Mouse (Mus musculus) testis, postnatal 10 days (tissue): ENCODE measurements around the gene Sparc.
"Not testable (repeated sequence)": the region's sequence is repeated elsewhere in the genome, so short reads cannot be mapped to it uniquely, and the experiment has no call there.

Experiments
- DNase-seq: peaks from one replicate; pipeline ENCODE4 v3.0.0; 2021; ENCODE audit warnings: low spot score

Sparc gene

GRCm38 (mm10) chr11:55436089-55436488, 13.1 kb upstream of the Sparc start:
- DNase-seq: no peak

- DNase-seq: no peak
These were observed 10.0 kb upstream of the Sparc start for GRCm38 (mm10) chr11:55432981-55433380.

GRCm38 (mm10) chr11:55429973-55430372, 7.0 kb upstream of the Sparc start:
- DNase-seq: no peak

- peak; percentile 94 for DNase-seq
These were observed 5.4 kb upstream of the Sparc start for GRCm38 (mm10) chr11:55428186-55429012.

GRCm38 (mm10) chr11:55424746-55425360, 1.9 kb upstream of the Sparc start:
- DNase-seq: no peak

GRCm38 (mm10) chr11:55423756-55424155, 773 bp upstream of the Sparc start:
- peak; percentile 72 for DNase-seq

GRCm38 (mm10) chr11:55419678-55420307, 3.2 kb downstream of the Sparc start:
- peak; percentile 79 for DNase-seq

- DNase-seq: no peak
These were observed 3.7 kb downstream of the Sparc start for GRCm38 (mm10) chr11:55419296-55419677.

- DNase-seq: no peak
These were observed 4.3 kb downstream of the Sparc start for GRCm38 (mm10) chr11:55418704-55419061.

- peak; percentile 69 for DNase-seq
These were observed 4.9 kb downstream of the Sparc start for GRCm38 (mm10) chr11:55417898-55418703.

GRCm38 (mm10) chr11:55416609-55417265, 6.2 kb downstream of the Sparc start:
- no peak for DNase-seq

- not testable (repeated sequence) for DNase-seq
These were observed 7.3 kb downstream of the Sparc start for GRCm38 (mm10) chr11:55415731-55416130.

- no peak for DNase-seq
These were observed 7.8 kb downstream of the Sparc start for GRCm38 (mm10) chr11:55415036-55415704.

GRCm38 (mm10) chr11:55414314-55414713, 8.7 kb downstream of the Sparc start:
- DNase-seq: no peak

GRCm38 (mm10) chr11:55413416-55413796, 9.6 kb downstream of the Sparc start:
- DNase-seq: no peak

- DNase-seq: no peak
These were observed 10.1 kb downstream of the Sparc start for GRCm38 (mm10) chr11:55412680-55413415.

GRCm38 (mm10) chr11:55412034-55412433, 10.9 kb downstream of the Sparc start:
- DNase-seq: no peak

- DNase-seq: no peak
These were observed 12.5 kb downstream of the Sparc start for GRCm38 (mm10) chr11:55410502-55410901.

- no peak for DNase-seq
These were observed 13.0 kb downstream of the Sparc start for GRCm38 (mm10) chr11:55410005-55410404.

- no peak for DNase-seq
These were observed 15.8 kb downstream of the Sparc start for GRCm38 (mm10) chr11:55407133-55407532.
